Mouse (Mus musculus): ENCODE results near the gene Lrrc59. TPM values are rescaled to one million over a fixed set of nuclear protein-coding genes. Genes with fewer than 3 reads are reported as not detected.
"Not testable (repeated sequence)": the region's sequence is repeated elsewhere in the genome, so short reads cannot be mapped to it uniquely, and the experiment has no call there.

Gene Lrrc59
- polyA plus RNA-seq, 1 experiment: 85.5 TPM

- peaks cover 5% of the 10 kb centered on the region for H3K27me3 ChIP-seq (replicated peaks)
- H3K4me3 ChIP-seq (replicated peaks): no peak overlapping the region
- peaks cover 42% of the 10 kb centered on the region for H3K4me1 ChIP-seq
- H3K9me3 ChIP-seq: peaks cover 8% of the 10 kb centered on the region
- H3K36me3 ChIP-seq (replicated peaks; ENCODE audit: low read length): no peaks in the 10 kb centered on the region
- TF ChIP-seq GATA1 (IDR thresholded peaks at IDR 0.05; ENCODE audit: borderline replicate concordance, low read length) (no peak), FLI1 (IDR thresholded peaks at IDR 0.05; ENCODE audit: low read length) (no peak)
These were observed 57.6 kb downstream of the Lrrc59 start for GRCm38 (mm10) chr11:94687178-94687577.

DNA sequence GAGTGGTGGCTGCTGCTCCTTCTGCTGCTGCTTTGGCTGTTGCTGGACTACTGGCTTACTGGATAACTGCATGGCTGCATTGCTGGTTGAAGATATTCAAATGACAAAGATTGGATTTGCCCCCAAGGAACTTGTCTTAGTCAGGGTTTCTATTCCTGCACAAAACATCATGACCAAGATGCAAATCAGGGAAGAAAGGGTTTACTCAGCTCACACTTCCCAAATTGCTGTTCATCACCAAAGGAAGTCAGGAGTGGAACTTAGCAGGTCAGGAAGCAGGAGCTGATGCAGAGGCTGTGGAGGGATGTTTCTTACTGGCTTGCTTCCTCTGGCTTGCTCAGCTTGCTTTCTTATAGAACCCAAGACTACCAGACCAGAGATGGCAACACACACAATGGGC, 62.9 kb downstream of the Lrrc59 start:
- not testable (repeated sequence) for H3K9me3 ChIP-seq; H3K36me3 ChIP-seq (replicated peaks; ENCODE audit: low read length); H3K4me3 ChIP-seq (replicated peaks)
- Histone ChIP-seq H3K4me1 (peaks cover 15% of the 10 kb centered on the region), H3K27me3 (replicated peaks) (peaks cover 14% of the 10 kb centered on the region)

Other genes with a start within 250 kb of the Lrrc59 start
- 6.3 TPM in 1 of 2 replicates, not detected in the other for gene Abcc3, start 236.8 kb upstream of the Lrrc59 start, polyA plus RNA-seq (2012; ENCODE audit: insufficient read depth, low replicate concordance)
- gene Cacna1g, start 155.6 kb upstream of the Lrrc59 start, polyA plus RNA-seq (2012; ENCODE audit: insufficient read depth, low replicate concordance): not detected in 2 replicates
- not detected in 2 replicates for gene Spata20, start 143.6 kb upstream of the Lrrc59 start, polyA plus RNA-seq (2012; ENCODE audit: insufficient read depth, low replicate concordance)
- gene Epn3, start 129.8 kb upstream of the Lrrc59 start, polyA plus RNA-seq (2012; ENCODE audit: insufficient read depth, low replicate concordance): not detected in 2 replicates
- gene Mycbpap, start 108.0 kb upstream of the Lrrc59 start, polyA plus RNA-seq (2012; ENCODE audit: insufficient read depth, low replicate concordance): not detected in 2 replicates
- 0.92 and 2.2 TPM in 2 replicates for gene Rsad1, start 80.5 kb upstream of the Lrrc59 start, polyA plus RNA-seq (2012; ENCODE audit: insufficient read depth, low replicate concordance)
- gene Chad, start 64.7 kb upstream of the Lrrc59 start, polyA plus RNA-seq (2012; ENCODE audit: insufficient read depth, low replicate concordance): 0.45 TPM in 1 of 2 replicates, not detected in the other
- 12.9 and 26.6 TPM in 2 replicates for gene Acsf2, start 27.9 kb upstream of the Lrrc59 start, polyA plus RNA-seq (2012; ENCODE audit: insufficient read depth, low replicate concordance)
- 5.8 and 93.0 TPM in 2 replicates for gene Mrpl27, start 24.0 kb downstream of the Lrrc59 start, polyA plus RNA-seq (2012; ENCODE audit: insufficient read depth, low replicate concordance)
- gene Eme1, start 24.2 kb downstream of the Lrrc59 start, polyA plus RNA-seq (2012; ENCODE audit: insufficient read depth, low replicate concordance): 6.0 and 9.3 TPM in 2 replicates
- 5.2 and 18.2 TPM in 2 replicates for gene Xylt2, start 47.7 kb downstream of the Lrrc59 start, polyA plus RNA-seq (2012; ENCODE audit: insufficient read depth, low replicate concordance)
- not detected in 2 replicates for gene Gm11541, start 74.7 kb downstream of the Lrrc59 start, polyA plus RNA-seq (2012; ENCODE audit: insufficient read depth, low replicate concordance)
- not detected in 2 replicates for gene Cdc34b, start 112.0 kb downstream of the Lrrc59 start, polyA plus RNA-seq (2012; ENCODE audit: insufficient read depth, low replicate concordance)
- not detected in 2 replicates for gene Tmem92, start 152.9 kb downstream of the Lrrc59 start, polyA plus RNA-seq (2012; ENCODE audit: insufficient read depth, low replicate concordance)